In genomic region chr8:120429116-120429515, GRCm38 (mm10) we compare ENCODE assay signal across 15 mouse cellular contexts.
"Had no signal": no experiment of that assay in that cellular context is flagged by ENCODE, and none has a peak within 500 bp of the region (broad histone marks: within the 10 kb centered on the region; RNA-seq: fewer than 3 reads in every experiment).

No protein-coding gene starts in this region.

- H3K27me3 ChIP-seq: midbrain, embryonic 13.5 days; neural tube, embryonic 13.5 days had no signal

- H3K4me3 ChIP-seq: layer of hippocampus, adult 2 months; liver, embryonic 13.5 days; midbrain, embryonic 13.5 days; myocyte; neural tube, embryonic 13.5 days had no signal

- H3K4me2 ChIP-seq: liver, embryonic 13.5 days; midbrain, embryonic 13.5 days; neural tube, embryonic 13.5 days had no signal

- ATAC-seq: midbrain, embryonic 13.5 days; midbrain, embryonic 16.5 days had no signal

- H3K9me3 ChIP-seq: midbrain, embryonic 13.5 days; neural tube, embryonic 13.5 days had no signal

- H3K27ac ChIP-seq: kidney, postnatal 0 days; layer of hippocampus, adult 2 months; liver, embryonic 13.5 days; midbrain, embryonic 13.5 days; neural tube, embryonic 13.5 days had no signal

- H3K9ac ChIP-seq: liver, embryonic 13.5 days; midbrain, embryonic 13.5 days; neural tube, embryonic 13.5 days had no signal

- DNase-seq: kidney, postnatal 25 days; layer of hippocampus, adult 9-11 months; liver, embryonic 13.5 days; lung, adult 2 months; lung, postnatal 14 days; lung, postnatal 4 days; thymus, adult 2 months; thymus, postnatal 14 days; thymus, postnatal 4 days had no signal

- H3K36me3 ChIP-seq: liver, embryonic 13.5 days; midbrain, embryonic 13.5 days; neural tube, embryonic 13.5 days had no signal
